Mouse (Mus musculus) testis, adult 2 months (tissue): Measurements from ENCODE around the gene Adgrg2.

Experiments
- CTCF ChIP-seq: fragments of 200-500 bp; IDR thresholded peaks from 2 replicates; pipeline ENCODE4 v1.5.1; 2012; ENCODE audit warnings: low read depth, mild to moderate bottlenecking, inconsistent platforms, low read length, moderate library complexity; ENCODE audit not compliant: control insufficient read depth, insufficient read depth, insufficient replicate concordance
- POLR2A ChIP-seq: fragments of 200-500 bp; IDR thresholded peaks from 2 replicates; pipeline ENCODE4 v1.6.1; 2012; ENCODE audit warnings: low read depth, mild to moderate bottlenecking, inconsistent platforms, low read length, moderate library complexity; ENCODE audit not compliant: control insufficient read depth

GRCm38 (mm10) chrX:160455686-160456085, 65.2 kb downstream of the Adgrg2 start:
- no peak for TF ChIP-seq CTCF
- TF ChIP-seq POLR2A, result no peak
